Mouse (Mus musculus): ENCODE results near the gene Ogdhl. TPM values are rescaled to one million over a fixed set of nuclear protein-coding genes. Genes with fewer than 3 reads are reported as not detected.
A peak's percentile ranks its signal among the peaks of the same experiment; 100 is the strongest.

The Ogdhl gene
- polyA plus RNA-seq, 1 experiment from 2014 or later, result 22.9 TPM

- H3K36me3 ChIP-seq (ENCODE audit: control insufficient read depth, insufficient read depth, low read length), result no peaks in the 10 kb centered on the region
- no peak within 1 kb of the TSS for H3K9ac ChIP-seq (replicated peaks; ENCODE audit: low read length)
- DNase-seq (peak; percentile 77), ATAC-seq (ENCODE audit: low FRiP score, low TSS enrichment) (peak; percentile 53; the same call in 1 of the 2 replicates)
- no peak within 1 kb of the TSS for H3K27ac ChIP-seq (replicated peaks; ENCODE audit: low read depth, low read length)
- no peak within 1 kb of the TSS for H3K4me3 ChIP-seq (replicated peaks; ENCODE audit: low read depth, low read length)
- 2% methylated on average over 13 of the region's 13 CpGs for WGBS
- peak within 1 kb of the TSS; percentile 19 for H3K4me2 ChIP-seq (ENCODE audit: low read length)
- no peaks in the 10 kb centered on the region for H3K9me3 ChIP-seq (ENCODE audit: control insufficient read depth, low read length)
- H3K27me3 ChIP-seq (ENCODE audit: control insufficient read depth, insufficient read depth, low read length), result no peaks in the 10 kb centered on the region
- H3K4me1 ChIP-seq (ENCODE audit: control insufficient read depth, insufficient read depth, low read length), result 0 out of 2 replicates have a peak, but pooled peaks cover 4% of the 10 kb centered on the region
Measured at GRCm38 (mm10) chr14:32388196-32388595, 66.4 kb downstream of the Ogdhl start, which contains the start of gene 1700024G13Rik. 1700024G13Rik (minus strand) TSS chr14:32388391.

Other genes with a start within 250 kb of the Ogdhl start
- gene Oxnad1, start 236.6 kb upstream of the Ogdhl start, polyA plus RNA-seq (2014; fragmentation: Nextera tagmentation; extraction: Ambion mirVana), result 11.7 and 16.4 TPM in 2 replicates
- gene Dph3, start 236.3 kb upstream of the Ogdhl start, polyA plus RNA-seq (2014; fragmentation: Nextera tagmentation; extraction: Ambion mirVana), result 81.2 and 93.2 TPM in 2 replicates
- gene Msmb, start 180.0 kb upstream of the Ogdhl start, polyA plus RNA-seq (2014; fragmentation: Nextera tagmentation; extraction: Ambion mirVana), result not detected in 2 replicates
- 94.6 and 126 TPM in 2 replicates for gene Ncoa4, start 162.2 kb upstream of the Ogdhl start, polyA plus RNA-seq (2014; fragmentation: Nextera tagmentation; extraction: Ambion mirVana)
- 214 and 233 TPM in 2 replicates for gene Timm23, start 120.1 kb upstream of the Ogdhl start, polyA plus RNA-seq (2014; fragmentation: Nextera tagmentation; extraction: Ambion mirVana)
- gene Parg, start 120.1 kb upstream of the Ogdhl start, polyA plus RNA-seq (2014; fragmentation: Nextera tagmentation; extraction: Ambion mirVana), result 31.5 and 49.6 TPM in 2 replicates
- gene 1700024G13Rik, start 66.4 kb downstream of the Ogdhl start, polyA plus RNA-seq (2014; fragmentation: Nextera tagmentation; extraction: Ambion mirVana), result not detected in 2 replicates
- gene Slc18a3, start 142.8 kb downstream of the Ogdhl start, polyA plus RNA-seq (2014; fragmentation: Nextera tagmentation; extraction: Ambion mirVana), result 1.9 and 2.3 TPM in 2 replicates
- 0.14 and 0.26 TPM in 2 replicates for gene Chat, start 144.0 kb downstream of the Ogdhl start, polyA plus RNA-seq (2014; fragmentation: Nextera tagmentation; extraction: Ambion mirVana)
- gene Ercc6, start 191.5 kb downstream of the Ogdhl start, polyA plus RNA-seq (2014; fragmentation: Nextera tagmentation; extraction: Ambion mirVana), result 24.2 and 31.8 TPM in 2 replicates

Data from midbrain, embryonic 14.5 days (tissue).